Mouse (Mus musculus) liver, adult (tissue): Measurements from ENCODE around the gene Exoc3l.

Experiments
- GATA4 ChIP-seq: IDR thresholded peaks from 2 replicates; pipeline ENCODE4 v1.6.1; 2014; ENCODE audit warnings: mild to moderate bottlenecking, low read length; ENCODE audit not compliant: insufficient replicate concordance

Exoc3l gene

DNA sequence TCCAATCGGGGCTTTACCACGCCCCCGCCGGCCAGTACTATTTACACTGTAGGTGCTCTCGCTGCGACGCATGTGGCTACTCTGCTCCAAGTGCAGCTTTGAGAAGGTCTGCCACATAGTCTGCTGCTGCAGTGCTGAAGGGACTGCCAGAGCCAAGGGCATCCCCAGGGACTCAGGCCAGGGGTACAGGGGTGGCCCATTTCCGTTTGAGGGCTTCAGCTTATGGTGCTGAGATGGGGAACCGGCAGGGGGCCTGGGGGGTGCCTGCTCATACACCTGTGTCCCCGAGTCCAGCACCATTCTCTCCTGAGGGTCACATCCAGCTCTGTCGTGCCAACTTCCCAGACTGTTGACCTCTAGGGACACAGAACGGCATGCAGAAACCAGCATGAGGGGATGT, 10.4 kb downstream of the Exoc3l start:
- TF ChIP-seq GATA4 = no peak

DNA sequence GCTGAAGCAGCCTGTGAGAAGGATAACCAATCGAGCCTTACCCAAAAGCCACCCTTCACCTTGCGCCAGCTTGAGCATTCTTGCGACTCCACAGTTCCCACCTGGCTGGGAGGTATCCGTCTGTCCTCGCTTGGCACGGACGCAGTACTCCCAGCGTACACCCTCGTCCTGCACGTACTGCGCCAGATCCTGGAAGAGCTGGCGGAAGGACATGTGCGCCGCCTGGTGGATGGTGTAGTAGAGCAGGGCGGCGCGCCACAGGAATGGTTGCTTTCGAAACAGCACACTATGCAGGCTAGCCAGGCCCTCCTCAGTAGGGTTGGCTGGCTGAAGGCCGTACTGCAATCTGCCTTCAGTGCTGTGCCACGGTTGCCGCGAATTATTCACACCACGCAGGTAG, 12.8 kb downstream of the Exoc3l start:
- TF ChIP-seq GATA4 = no peak

DNA sequence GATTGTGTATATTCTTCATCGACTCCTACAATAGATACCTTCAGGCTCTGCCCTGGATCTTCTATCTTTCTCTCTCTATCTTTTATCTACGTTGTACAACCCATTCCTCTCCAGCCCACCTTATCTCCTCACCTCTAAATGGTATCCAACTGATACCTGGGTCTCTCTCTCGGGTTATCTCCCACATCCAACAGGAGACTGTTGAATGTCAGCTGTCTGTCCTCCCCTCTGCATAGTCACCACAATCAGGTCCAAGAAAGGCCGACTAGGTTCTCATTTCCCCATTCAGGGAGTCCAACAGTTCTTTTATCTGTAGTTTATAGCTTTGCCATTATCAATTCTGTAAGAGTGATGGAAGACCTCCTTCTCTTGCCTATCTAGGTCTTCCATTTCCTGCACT, 13.7 kb downstream of the Exoc3l start:
- no peak for TF ChIP-seq GATA4

DNA sequence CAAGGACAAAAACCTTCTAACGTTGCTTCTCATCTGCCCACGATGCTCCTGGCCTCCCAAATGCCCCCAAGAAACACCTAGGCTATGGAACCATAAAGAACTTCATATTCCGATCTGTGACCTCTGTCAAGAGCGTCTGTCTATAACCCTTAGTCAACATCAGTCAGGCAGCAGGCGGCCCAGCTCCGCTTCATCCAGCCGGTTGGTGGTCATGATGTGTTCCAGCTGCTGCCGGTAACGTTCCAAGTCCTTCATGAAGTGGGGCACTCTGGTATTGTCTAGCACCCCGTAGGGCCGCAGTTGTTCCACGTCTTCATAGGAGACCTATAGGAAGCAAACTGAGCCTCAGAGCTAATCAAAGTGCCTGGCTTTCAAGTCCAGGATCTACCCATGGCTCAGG, 14.1 kb downstream of the Exoc3l start:
- no peak for TF ChIP-seq GATA4

DNA sequence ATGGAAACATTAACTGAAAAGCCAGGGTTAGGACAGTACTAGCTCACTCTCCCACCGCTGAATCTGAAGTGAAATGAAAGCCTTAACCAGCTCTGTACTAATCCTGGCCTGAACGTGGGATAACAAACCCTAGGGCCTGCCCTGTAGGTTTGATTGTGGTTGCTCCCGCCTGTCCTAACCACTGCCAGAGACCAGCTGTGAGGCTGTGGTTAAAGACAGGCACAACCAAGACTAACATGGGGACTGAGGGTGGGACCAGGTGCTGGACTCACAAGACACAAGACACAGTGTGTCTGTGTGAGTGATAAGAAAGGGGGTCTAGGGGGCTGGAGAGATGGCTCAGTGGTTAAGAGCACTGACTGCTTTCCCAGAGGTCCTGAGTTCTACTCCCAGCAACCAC, 15.3 kb downstream of the Exoc3l start:
- TF ChIP-seq GATA4 = no peak

DNA sequence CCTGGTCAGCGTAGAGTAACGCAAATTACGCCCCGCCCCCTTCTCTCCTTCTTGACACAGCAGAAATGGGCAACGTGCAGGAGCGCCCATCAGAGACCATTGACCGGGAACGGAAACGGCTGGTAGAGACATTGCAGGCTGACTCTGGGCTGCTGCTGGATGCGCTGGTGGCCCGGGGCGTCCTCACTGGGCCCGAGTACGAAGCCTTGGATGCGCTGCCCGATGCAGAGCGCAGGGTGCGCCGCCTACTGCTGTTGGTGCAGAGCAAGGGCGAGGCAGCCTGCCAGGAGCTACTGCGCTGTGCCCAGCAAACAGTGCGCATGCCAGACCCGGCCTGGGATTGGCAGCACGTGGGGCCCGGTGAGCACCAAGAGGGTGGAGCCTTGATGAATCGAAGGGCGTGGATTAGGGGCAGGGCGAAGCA, 17.0 kb downstream of the Exoc3l start:
- no peak for TF ChIP-seq GATA4

DNA sequence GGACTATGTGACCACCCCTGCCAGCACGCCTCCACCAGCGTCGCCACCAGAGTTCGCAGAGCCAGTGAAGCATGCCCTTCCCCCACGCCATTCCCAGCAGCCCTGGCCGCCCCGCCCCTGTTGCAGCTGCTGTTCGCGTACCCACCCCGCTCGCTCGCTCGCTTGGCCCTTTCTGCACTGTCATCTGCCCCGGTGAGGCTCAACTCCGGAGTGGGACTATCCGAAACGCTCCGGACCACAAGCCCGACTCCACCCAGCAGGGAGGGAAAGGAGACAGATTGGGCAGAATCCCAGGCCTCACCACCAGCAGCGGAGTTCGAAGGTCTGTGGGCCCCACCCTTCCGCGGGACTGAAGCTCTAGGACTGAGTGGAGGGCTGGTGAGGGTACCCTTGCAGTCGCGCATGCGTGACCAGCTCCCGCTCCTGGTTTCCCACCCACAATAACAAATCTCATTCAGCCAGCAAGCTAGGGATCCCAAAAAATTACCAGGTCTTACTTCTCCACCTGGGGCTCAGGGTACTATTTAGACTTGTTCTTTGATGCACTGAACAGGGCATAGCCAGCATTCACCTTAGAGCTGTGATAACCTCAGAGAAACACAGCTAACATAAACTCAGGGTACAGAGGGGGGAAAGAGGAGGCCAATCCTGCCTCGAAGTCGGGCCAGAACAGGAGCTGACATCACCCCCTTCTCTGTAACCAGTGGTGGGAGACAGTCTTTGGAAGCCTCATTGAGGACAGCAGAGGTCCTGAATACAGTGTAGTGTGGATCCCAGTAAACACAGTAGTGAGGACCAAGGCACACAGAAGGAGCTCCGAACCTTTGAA, 19.4 kb downstream of the Exoc3l start:
- TF ChIP-seq GATA4 = no peak

DNA sequence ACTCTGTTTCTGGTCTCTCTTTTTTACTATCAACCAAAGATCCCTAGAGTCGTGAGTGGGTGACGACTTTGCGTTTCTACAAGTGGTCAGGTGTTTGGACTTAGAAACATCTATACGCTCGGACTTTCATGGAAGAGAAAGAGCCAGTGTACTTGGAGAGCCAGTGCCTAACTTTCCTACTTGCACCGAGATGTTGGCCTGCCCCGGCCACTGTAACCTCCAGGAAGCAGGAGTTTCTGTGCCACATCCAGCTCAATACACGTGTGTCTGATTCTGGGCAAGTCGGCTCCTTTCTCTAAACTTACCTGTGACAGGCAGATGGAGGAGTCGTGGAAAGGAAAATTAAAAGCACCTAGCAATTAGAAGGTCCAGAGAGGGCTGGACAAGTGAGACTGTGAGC, 20.1 kb downstream of the Exoc3l start, which contains the start of gene Nol3:
TSS of gene Nol3 (plus strand) at position 301 of the 400 bp plus-strand sequence.
- TF ChIP-seq GATA4 = no peak

DNA sequence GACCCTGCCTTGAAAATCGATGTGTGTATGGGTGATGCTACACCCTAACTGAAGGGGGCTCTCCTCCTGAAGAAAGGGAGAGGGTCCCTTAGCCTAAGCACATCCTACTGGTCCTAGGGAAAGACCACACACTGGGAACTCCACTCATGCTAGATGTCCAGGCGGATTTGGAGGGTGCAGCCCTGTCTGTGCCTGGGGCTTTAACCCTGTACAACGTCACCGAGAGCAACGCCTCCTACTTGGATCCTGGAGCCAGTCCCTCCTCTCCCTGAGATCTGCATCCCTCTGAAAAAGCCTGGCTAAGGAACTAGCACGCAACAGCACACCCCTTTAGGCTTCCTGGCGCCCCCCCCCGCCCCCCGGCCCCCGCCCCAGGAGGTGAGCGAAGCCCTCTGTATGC, 20.5 kb downstream of the Exoc3l start:
- TF ChIP-seq GATA4 = no peak

DNA sequence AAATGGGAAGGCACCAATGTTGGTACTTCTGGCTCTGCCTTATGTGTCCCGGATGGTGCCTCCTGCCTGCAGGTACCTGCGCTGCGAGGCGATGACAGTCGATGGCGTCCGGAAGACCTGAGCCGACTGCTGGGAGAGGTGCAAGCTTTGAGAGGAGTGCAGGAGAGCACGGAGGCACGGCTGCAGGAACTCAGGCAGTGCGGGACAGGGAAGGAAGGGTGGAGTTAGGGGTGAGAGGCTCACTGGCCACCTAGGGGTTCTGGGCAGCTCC, 25.1 kb downstream of the Exoc3l start:
- no peak for TF ChIP-seq GATA4

DNA sequence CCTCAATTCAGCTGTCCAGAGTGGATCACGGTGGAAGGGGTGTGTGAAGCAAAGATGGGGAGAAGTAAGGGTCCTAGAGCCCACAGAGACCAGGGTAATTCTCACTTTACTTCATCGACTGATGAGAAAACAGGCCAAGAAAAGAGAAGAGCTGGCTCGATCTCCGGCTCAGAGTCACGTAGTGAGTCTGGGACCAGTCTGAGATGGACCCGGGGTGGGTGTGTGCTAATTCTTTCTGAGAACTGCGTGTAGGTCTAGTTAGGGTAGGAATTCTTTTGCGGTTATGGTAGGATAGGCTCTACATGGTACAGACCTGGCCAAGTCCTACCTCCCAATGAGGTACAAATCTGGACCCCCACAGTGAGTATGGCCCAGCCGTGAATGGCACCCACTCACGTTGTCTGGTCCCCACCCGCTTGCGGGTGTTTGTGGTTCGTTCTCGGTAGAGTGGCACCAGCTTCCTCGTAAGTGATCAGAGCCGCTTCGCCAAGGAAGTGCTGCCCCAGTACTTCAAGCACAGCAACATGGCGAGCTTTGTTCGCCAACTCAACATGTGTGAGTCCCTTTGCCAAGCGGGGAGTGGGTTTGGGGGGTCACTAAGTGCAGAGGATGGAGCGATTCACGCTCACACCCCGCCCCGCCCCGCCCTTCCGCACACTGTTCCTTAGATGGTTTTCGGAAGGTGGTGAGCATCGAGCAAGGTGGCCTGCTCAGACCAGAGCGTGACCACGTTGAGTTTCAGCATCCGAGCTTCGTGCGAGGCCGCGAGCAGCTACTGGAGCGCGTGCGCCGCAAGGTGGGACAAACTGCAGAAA, 25.6 kb downstream of the Exoc3l start:
- no peak for TF ChIP-seq GATA4

DNA sequence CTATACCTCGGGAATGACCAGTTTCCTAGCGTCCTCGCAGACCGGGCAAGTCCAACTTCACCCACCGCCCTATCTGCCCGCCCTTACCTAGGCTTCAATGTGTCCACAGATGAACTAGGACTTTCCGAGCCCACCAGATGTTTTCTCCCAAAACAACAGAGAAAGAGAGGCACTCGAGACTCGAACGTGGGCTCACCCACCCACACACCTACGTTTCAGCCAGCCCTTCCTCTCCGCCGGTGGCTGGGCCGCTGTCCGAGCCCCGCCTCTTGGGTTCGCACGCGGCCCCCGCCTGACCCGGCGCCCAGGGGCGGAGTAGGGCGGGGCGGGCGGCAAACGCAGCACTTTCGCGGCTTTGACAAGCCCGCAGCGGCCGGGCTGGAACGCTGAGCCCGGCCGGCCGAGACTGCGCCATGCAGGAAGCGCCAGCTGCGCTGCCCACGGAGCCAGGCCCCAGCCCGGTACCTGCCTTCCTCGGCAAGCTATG, 26.4 kb downstream of the Exoc3l start, which contains the start of gene Hsf4:
TSS of gene Hsf4 (plus strand) at position 341 of the 487 bp plus-strand sequence.
- TF ChIP-seq GATA4 = no peak

DNA sequence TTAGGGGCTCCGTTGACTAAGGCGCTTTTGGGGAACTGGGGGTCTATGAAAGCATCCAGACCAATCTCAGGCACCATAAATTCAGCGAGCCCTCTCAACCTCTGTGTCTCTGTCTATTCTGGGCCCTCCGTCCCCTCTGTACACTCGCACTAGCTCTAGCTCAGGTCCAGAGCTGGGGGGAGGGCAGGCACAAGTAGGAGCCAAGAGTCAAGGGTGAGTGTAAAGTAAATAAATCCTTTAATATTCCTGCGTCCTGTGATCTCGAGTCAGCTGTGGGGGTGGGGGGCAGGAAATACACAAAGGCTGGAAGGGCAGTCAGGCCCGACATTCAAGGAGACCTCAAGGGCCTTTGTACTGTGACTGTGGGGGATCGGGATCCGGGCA, 26.8 kb downstream of the Exoc3l start:
- no peak for TF ChIP-seq GATA4

DNA sequence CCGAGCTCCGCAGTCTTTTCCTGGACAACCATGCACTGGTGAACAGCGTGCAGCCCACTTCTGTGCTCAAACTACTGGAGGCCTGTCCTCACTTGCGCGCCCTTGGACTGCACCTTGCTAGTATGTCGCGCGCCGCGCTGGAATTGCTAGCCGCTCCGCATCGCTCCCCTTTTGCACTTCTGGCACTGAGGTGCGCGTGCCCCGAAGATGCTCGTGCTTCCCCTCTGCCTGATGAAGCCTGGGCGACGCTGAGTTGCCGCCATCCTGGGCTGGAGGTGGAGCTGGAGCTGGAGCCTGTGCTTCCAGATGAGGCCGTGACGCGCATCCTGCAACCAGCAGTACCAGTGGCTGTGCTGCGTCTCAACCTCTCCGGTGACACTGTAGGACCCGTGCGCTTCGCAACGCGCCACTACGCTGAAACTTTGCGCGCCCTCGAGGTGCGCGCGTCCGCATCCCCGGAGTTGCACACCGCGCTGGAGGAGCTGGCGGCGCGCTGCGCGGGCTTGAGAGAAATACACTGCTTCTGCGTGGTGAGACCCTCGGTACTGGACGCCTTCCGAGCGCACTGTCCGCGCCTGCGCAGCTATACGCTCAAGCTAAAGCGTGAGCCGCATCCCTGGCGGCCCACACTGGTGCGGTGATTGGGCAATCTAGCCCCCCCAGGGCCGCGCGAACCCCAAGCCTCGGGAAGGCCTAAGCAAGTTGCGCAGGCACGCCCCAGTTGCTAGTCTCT, 27.4 kb downstream of the Exoc3l start:
- no peak for TF ChIP-seq GATA4

DNA sequence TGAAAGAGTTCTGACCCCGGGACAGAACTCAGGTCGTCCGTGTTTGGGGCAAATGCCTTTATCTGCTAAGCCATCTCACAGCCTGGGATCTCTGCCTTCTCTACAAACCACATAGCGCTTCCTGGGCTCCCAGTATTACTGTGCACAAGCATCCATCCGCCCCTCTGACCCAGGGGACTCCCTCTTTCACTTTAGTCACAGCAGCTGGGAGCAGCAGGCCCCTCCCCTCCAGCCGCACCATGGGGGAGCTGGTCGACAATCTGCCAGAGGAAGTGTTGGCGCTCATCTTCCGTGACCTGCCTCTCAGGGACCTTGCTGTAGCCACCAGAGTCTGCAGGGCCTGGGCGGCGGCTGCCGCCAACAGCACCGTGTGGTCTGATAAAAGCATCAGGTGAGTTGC, 29.1 kb downstream of the Exoc3l start:
- no peak for TF ChIP-seq GATA4

DNA sequence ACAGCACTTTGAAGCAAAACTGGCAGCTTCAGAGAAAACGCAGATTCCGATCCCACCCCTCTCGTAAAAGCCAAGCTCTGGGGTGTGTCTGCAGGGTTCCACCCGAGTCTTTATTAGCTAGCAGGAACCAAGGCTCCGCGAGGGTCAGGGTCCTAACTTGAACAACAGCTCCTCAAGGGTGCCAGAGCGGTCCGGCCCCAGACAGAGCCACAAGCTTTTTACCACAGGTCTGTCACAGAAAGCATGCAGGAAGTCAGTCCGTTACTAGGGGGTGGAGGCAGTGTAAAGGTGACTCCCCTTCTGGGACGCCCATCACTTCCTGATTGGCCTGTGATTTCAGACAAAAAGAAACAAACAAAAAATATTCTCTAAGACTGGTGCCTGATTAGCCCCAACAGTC, 30.8 kb downstream of the Exoc3l start:
- no peak for TF ChIP-seq GATA4
